Comparison of ENCODE assay signal across 8 mouse cellular contexts in the genomic region with DNA sequence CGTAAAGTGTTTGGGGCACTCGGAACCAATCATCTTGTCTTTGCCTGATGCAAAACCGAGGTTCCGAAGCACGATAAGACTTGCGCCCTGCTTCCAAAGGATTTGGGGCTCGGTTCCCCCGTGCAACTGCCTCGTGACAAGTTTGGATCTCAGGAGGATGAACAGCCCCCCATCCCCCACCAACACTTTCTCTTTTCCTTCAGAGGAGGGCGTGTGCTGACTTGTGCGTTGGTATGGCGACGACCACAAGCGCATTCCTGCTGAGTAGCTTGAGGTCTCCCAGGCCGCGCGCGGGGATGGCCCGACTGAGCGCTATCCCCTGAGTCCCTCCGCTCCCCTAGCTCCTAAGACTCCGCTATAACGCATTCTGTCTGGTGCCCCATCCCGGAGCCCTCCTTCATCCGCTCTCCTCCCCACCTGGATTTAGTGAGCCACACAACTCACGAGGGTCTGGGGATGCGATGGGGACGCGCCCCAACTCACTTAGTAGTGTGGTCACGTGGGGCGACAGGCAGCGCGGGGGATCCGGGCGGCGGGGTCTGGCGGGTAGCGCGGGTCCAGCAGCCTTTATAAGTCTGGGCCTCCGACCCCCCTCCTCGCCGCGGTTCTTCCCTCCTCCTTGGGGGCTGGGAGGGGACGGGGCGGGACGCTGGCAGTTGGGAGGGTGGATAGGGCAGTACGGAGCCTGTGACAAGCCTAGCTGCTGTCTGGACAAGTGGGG. TPM values are rescaled to one million over a fixed set of nuclear protein-coding genes. Genes with fewer than 3 reads are reported as not detected.
DNase-seq lines count a peak whose midpoint lies in the region; ATAC-seq and TF ChIP-seq lines count a peak whose summit lies in the region.

A gene (minus strand): TSS at position 611 of the 721 bp plus-strand sequence.

- DNase-seq in layer of hippocampus, adult 18-20 months (ENCODE audit: low spot score in 2 of 2), result no peak
- no peak for DNase-seq in layer of hippocampus, adult 9-11 months
- DNase-seq in adrenal gland, postnatal 14 days, result peak; percentile 54
- DNase-seq in forebrain, postnatal 0 days, result peak; percentile 65
- peak; percentile 71 for DNase-seq in left cerebral cortex, postnatal 4 days

- no peaks in the 10 kb centered on the region for H3K9me3 ChIP-seq in forebrain, postnatal 0 days (ENCODE audit: low read length)
- H3K9me3 ChIP-seq in hindbrain, embryonic 12.5 days (replicated peaks), result no peaks in the 10 kb centered on the region

- no peak within 1 kb of the TSS for H3K27ac ChIP-seq in forebrain, postnatal 0 days (ENCODE audit: low read depth, low read length)
- H3K27ac ChIP-seq in hindbrain, embryonic 12.5 days, result peak within 1 kb of the TSS; percentile 41; the same call in 1 of the 2 replicates
- H3K27ac ChIP-seq in testis, adult 2 months (ENCODE audit: control insufficient read depth, insufficient read depth, low read depth, low read length), result no peak within 1 kb of the TSS

- TF ChIP-seq POLR2A in testis, adult 2 months (IDR thresholded peaks at IDR 0.05; ENCODE audit: control insufficient read depth, low read depth, low read length), result peak; percentile 40; the same call in 1 of the 2 replicates

- H3K27me3 ChIP-seq in forebrain, postnatal 0 days (ENCODE audit: insufficient read depth, low read length), result peaks cover 21% of the 10 kb centered on the region
- peaks cover 34% of the 10 kb centered on the region for H3K27me3 ChIP-seq in hindbrain, embryonic 12.5 days
- no peaks in the 10 kb centered on the region for H3K27me3 ChIP-seq in testis, adult 2 months (ENCODE audit: control insufficient read depth, insufficient read depth, low read length)

- no peaks in the 10 kb centered on the region for H3K36me3 ChIP-seq in forebrain, postnatal 0 days (ENCODE audit: insufficient read depth)
- H3K36me3 ChIP-seq in hindbrain, embryonic 12.5 days, result no peaks in the 10 kb centered on the region
- no peaks in the 10 kb centered on the region for H3K36me3 ChIP-seq in testis, adult 2 months (ENCODE audit: control insufficient read depth, insufficient read depth, low read length)

- H3K4me1 ChIP-seq in forebrain, postnatal 0 days (ENCODE audit: insufficient read depth), result 0 out of 2 replicates have a peak, but pooled peaks cover 14% of the 10 kb centered on the region
- peaks cover 27% of the 10 kb centered on the region for H3K4me1 ChIP-seq in hindbrain, embryonic 12.5 days
- H3K4me1 ChIP-seq in testis, adult 2 months (ENCODE audit: control insufficient read depth, insufficient read depth, low read length), result peaks cover 7% of the 10 kb centered on the region

- intact Hi-C loops in left cerebral cortex, postnatal 4 days (cut with DNase I), result loop anchor here (2.0 kb wide), 1 partner anchor 20 kb away; no protein-coding TSS in a partner anchor

- no peak for TF ChIP-seq CTCF in forebrain, postnatal 0 days (IDR thresholded peaks at IDR 0.05; ENCODE audit: low read depth)
- no peak for TF ChIP-seq CTCF in testis, adult 2 months (IDR thresholded peaks at IDR 0.05; ENCODE audit: control insufficient read depth, insufficient read depth, insufficient replicate concordance, low read depth, low read length)

- WGBS in forebrain, postnatal 0 days, result 2% methylated on average over 45 of the region's 47 CpGs
- under 1% methylated on average over 44 of the region's 47 CpGs for WGBS in hindbrain, embryonic 12.5 days

- H3K4me3 ChIP-seq in forebrain, postnatal 0 days (ENCODE audit: low read depth, low read length), result peak within 1 kb of the TSS; percentile 38
- peak within 1 kb of the TSS; percentile 42 for H3K4me3 ChIP-seq in hindbrain, embryonic 12.5 days
- H3K4me3 ChIP-seq in testis, adult 2 months (ENCODE audit: control insufficient read depth, low read depth, low read length), result peak within 1 kb of the TSS; percentile 69

- ATAC-seq in forebrain, postnatal 0 days, result peak; percentile 82
- ATAC-seq in hindbrain, embryonic 12.5 days (ENCODE audit: low FRiP score), result peak; percentile 85
- ATAC-seq in megakaryocyte-erythroid progenitor cell, adult 5-6 weeks (replicated peaks; ENCODE audit: low FRiP score, low TSS enrichment, poor library complexity, severe bottlenecking), result peak; percentile 43; the same call in 1 of the 2 replicates

- peak within 1 kb of the TSS; percentile 40; the same call in 1 of the 2 replicates for H3K9ac ChIP-seq in forebrain, postnatal 0 days
- peak within 1 kb of the TSS; percentile 52 for H3K9ac ChIP-seq in hindbrain, embryonic 12.5 days

- peak within 1 kb of the TSS; percentile 81 for H3K4me2 ChIP-seq in forebrain, postnatal 0 days (ENCODE audit: low read depth)
- H3K4me2 ChIP-seq in hindbrain, embryonic 12.5 days (replicated peaks), result peak within 1 kb of the TSS; percentile 90

RNA-seq across cellular contexts. Expression of the gene that starts here (rescaled TPM):
- total RNA-seq in layer of hippocampus, adult 18-20 months (2021), result 10 to 100 TPM; 77.0 to 77.9 TPM
- total RNA-seq in adrenal gland, postnatal 14 days (2021), result 35.4 and 36.2 TPM in 2 replicates
- total RNA-seq in forebrain, postnatal 0 days (2014; rRNA removed), result 28.2 and 43.4 TPM in 2 replicates
- 67.9 and 80.7 TPM in 2 replicates for polyA plus RNA-seq in forebrain, postnatal 0 days (2015; fragmentation: Nextera tagmentation; extraction: Ambion mirVana)
- polyA plus RNA-seq in hindbrain, embryonic 12.5 days (2016; fragmentation: Nextera tagmentation; extraction: Ambion mirVana), result 77.3 and 78.5 TPM in 2 replicates
- 10 to 100 TPM; 63.5 to 71.3 TPM for total RNA-seq in left cerebral cortex, postnatal 4 days (2021)
- total RNA-seq in megakaryocyte-erythroid progenitor cell, adult 5-6 weeks (2014; fragmentation: Nextera tagmentation), result not detected in 2 replicates
- not detected in 2 replicates for total RNA-seq in megakaryocyte-erythroid progenitor cell, adult 5-6 weeks (2017)
- 18.0 and 23.7 TPM in 2 replicates for polyA plus RNA-seq in testis, adult 2 months (2012; rRNA removed)

Comparison
In these comparisons a context has a peak if more than half of its experiments do, and no peak if none do; other contexts are left out.
1. RNA of the gene that starts here (total RNA-seq): 77.0 to 77.9 TPM in layer of hippocampus, adult 18-20 months, 63.5 to 71.3 TPM in left cerebral cortex, postnatal 4 days, 28.2 to 43.4 TPM in forebrain, postnatal 0 days and 35.4 to 36.2 TPM in adrenal gland, postnatal 14 days; not detected in megakaryocyte-erythroid progenitor cell, adult 5-6 weeks; every median in the first group is over 10 times any median in the second.
2. Peak in ATAC-seq in megakaryocyte-erythroid progenitor cell, adult 5-6 weeks; RNA of the gene not detected or under 1 TPM.
3. DNase-seq: peak in adrenal gland, postnatal 14 days (single experiment), forebrain, postnatal 0 days (single experiment) and left cerebral cortex, postnatal 4 days (single experiment); none in layer of hippocampus, adult 18-20 months (0 of 2) and layer of hippocampus, adult 9-11 months (single experiment).
4. Peak in every context shown above with its lines, with median percentiles within 50 percentile points of each other: ATAC-seq and H3K4me3 ChIP-seq.